In genomic region chr6:8164741-8165140, GRCm38 (mm10) we compare ENCODE assay signal across 18 mouse cellular contexts. TPM values are rescaled to one million over a fixed set of nuclear protein-coding genes. Genes with fewer than 3 reads are reported as not detected.
"Had no signal": no experiment of that assay in that cellular context is flagged by ENCODE, and none has a peak within 500 bp of the region (broad histone marks: within the 10 kb centered on the region; RNA-seq: fewer than 3 reads in every experiment).

No protein-coding gene starts in this region.

- H3K4me1 ChIP-seq: lung, embryonic 15.5 days; midbrain, embryonic 12.5 days; neural tube, embryonic 13.5 days; neural tube, embryonic 15.5 days; stomach, embryonic 15.5 days had no signal

- H3K4me3 ChIP-seq: lung, embryonic 15.5 days; midbrain, embryonic 10.5 days; midbrain, embryonic 12.5 days; myocyte; neural tube, embryonic 13.5 days; neural tube, embryonic 15.5 days; stomach, embryonic 15.5 days had no signal

- H3K27me3 ChIP-seq: lung, embryonic 15.5 days; midbrain, embryonic 12.5 days; neural tube, embryonic 13.5 days; neural tube, embryonic 15.5 days; stomach, embryonic 15.5 days had no signal

- H3K27ac ChIP-seq: liver, embryonic 14.5 days; lung, embryonic 15.5 days; midbrain, embryonic 10.5 days; midbrain, embryonic 12.5 days; neural tube, embryonic 13.5 days; neural tube, embryonic 15.5 days; stomach, embryonic 15.5 days; stomach, postnatal 0 days had no signal

- H3K4me2 ChIP-seq: lung, embryonic 15.5 days; midbrain, embryonic 12.5 days; neural tube, embryonic 13.5 days; neural tube, embryonic 15.5 days; stomach, embryonic 15.5 days had no signal

- DNase-seq: lung, adult 18-20 months; lung, postnatal 10 days; lung, postnatal 36 days; midbrain, embryonic 14.5 days; right cerebral cortex, postnatal 14 days; thymus, adult 2 months; thymus, postnatal 25 days; thymus, postnatal 4 days had no signal

- H3K9me3 ChIP-seq: lung, embryonic 15.5 days; midbrain, embryonic 10.5 days; midbrain, embryonic 12.5 days; neural tube, embryonic 13.5 days; neural tube, embryonic 15.5 days; stomach, embryonic 15.5 days had no signal

- H3K36me3 ChIP-seq: lung, embryonic 15.5 days; midbrain, embryonic 10.5 days; midbrain, embryonic 12.5 days; neural tube, embryonic 13.5 days; neural tube, embryonic 15.5 days; stomach, embryonic 15.5 days had no signal

- ATAC-seq: midbrain, embryonic 16.5 days had no signal

- H3K9ac ChIP-seq: liver, embryonic 14.5 days; lung, embryonic 15.5 days; midbrain, embryonic 12.5 days; neural tube, embryonic 13.5 days; neural tube, embryonic 15.5 days; stomach, embryonic 15.5 days had no signal

RNA-seq across cellular contexts. Expression of gene Col28a1, which starts 27.7 kb away (rescaled TPM):
- polyA plus RNA-seq: midbrain, embryonic 10.5 days; midbrain, embryonic 12.5 days; myocyte had no signal
